Mouse (Mus musculus) liver, postnatal 0 days (tissue): ENCODE measurements around the gene Sik2. TPM values are rescaled to one million over a fixed set of nuclear protein-coding genes. Genes with fewer than 3 reads are reported as not detected.

Experiments
- ATAC-seq: fragments of 200-750 bp; cut with Nextera tagmentation; 2 replicates; pipeline ENCODE4 v1.8.0; 2017; ENCODE audit warnings: mild to moderate bottlenecking, moderate library complexity
- DNase-seq: peaks from one replicate; pipeline ENCODE4 v3.0.0-alpha.2; 2016
- H3K27ac ChIP-seq: fragments of 300-500 bp; sonication (generic); 2 replicates; pipeline ENCODE4 v1.5.1; 2014; ENCODE audit warnings: antibody characterized with exemption, moderate library complexity, mild to moderate bottlenecking, low read depth
- H3K27me3 ChIP-seq: fragments of 300-500 bp; sonication (generic); 2 replicates; pipeline ENCODE4 v1.6.1; 2014; ENCODE audit warnings: low read length, control low read depth, mixed read lengths; ENCODE audit not compliant: insufficient read depth
- H3K36me3 ChIP-seq: fragments of 300-500 bp; sonication (generic); replicated peaks from 2 replicates; pipeline ENCODE4 v1.6.1; 2014; ENCODE audit warnings: mild to moderate bottlenecking, control low read depth, low read length, moderate library complexity, mixed read lengths; ENCODE audit not compliant: insufficient read depth
- H3K4me1 ChIP-seq: fragments of 300-500 bp; sonication (generic); 2 replicates; pipeline ENCODE4 v1.6.1; 2014; ENCODE audit warnings: antibody characterized with exemption, mild to moderate bottlenecking, control low read depth; ENCODE audit not compliant: insufficient read depth
- H3K4me2 ChIP-seq: fragments of 300-500 bp; sonication (generic); 2 replicates; pipeline ENCODE4 v1.6.1; 2014; ENCODE audit warnings: low read depth, mild to moderate bottlenecking, low read length, moderate library complexity, mixed read lengths
- H3K4me3 ChIP-seq: fragments of 300-500 bp; sonication (generic); 2 replicates; pipeline ENCODE4 v1.5.1; 2014; ENCODE audit warnings: low read depth, low read length
- H3K9ac ChIP-seq: fragments of 300-500 bp; sonication (generic); replicated peaks from 2 replicates; pipeline ENCODE4 v1.6.1; 2014; ENCODE audit warnings: mild to moderate bottlenecking, moderate library complexity
- H3K9me3 ChIP-seq: fragments of 300-500 bp; sonication (generic); 2 replicates; pipeline ENCODE4 v1.6.1; 2016; ENCODE audit warnings: mild to moderate bottlenecking, control low read depth, low read length, mixed read lengths
- CTCF ChIP-seq: sonication (generic); IDR thresholded peaks from 2 replicates; pipeline ENCODE4 v1.5.1; 2016; ENCODE audit warnings: antibody characterized with exemption, low read depth
- EP300 ChIP-seq: IDR thresholded peaks from 2 replicates; pipeline ENCODE4 v1.6.1; 2016; ENCODE audit warnings: antibody characterized with exemption, low read depth, mild to moderate bottlenecking
- WGBS: fragments of 180-500 bp; shearing (Covaris S2); extraction: QIAGEN DNeasy Blood & Tissue Kit; methylation state at CpG from one replicate; pipeline ENCODE4 v1.1.7; 2014; ENCODE audit not compliant: insufficient replicate concordance; 5-methylcytosine and 5-hydroxymethylcytosine counted together
- polyA plus RNA-seq: library from polyadenylated mRNA; unstranded; fragments of >200 nt; fragmentation: Nextera tagmentation; extraction: Ambion mirVana; gene quantifications from 2 replicates; pipeline ENCODE4 v1.2.1, GENCODE M21; 2015

The Sik2 gene
- polyA plus RNA-seq, 1 experiment from 2014 or later, result 5.3 TPM

GRCm38 (mm10) chr9:51032785-51033529 is 24.1 kb upstream of the Sik2 start:
- H3K9ac ChIP-seq, result no peak overlapping the region
- no peaks in the 10 kb centered on the region for H3K36me3 ChIP-seq
- DNase-seq (no peak), ATAC-seq (no peak)
- no peaks in the 10 kb centered on the region for H3K27me3 ChIP-seq
- TF ChIP-seq CTCF, result no peak
- no peak for TF ChIP-seq EP300
- H3K9me3 ChIP-seq, result no peaks in the 10 kb centered on the region
- WGBS, result 62% methylated on average over 3 of the region's 3 CpGs
- no peak overlapping the region for H3K4me3 ChIP-seq
- H3K4me2 ChIP-seq, result no peak overlapping the region
- no peaks in the 10 kb centered on the region; the same call in 1 of the 2 replicates for H3K4me1 ChIP-seq
- no peak overlapping the region for H3K27ac ChIP-seq

GRCm38 (mm10) chr9:51032291-51032690 is 23.4 kb upstream of the Sik2 start:
- H3K9me3 ChIP-seq, result no peaks in the 10 kb centered on the region
- H3K27ac ChIP-seq, result no peak overlapping the region
- H3K27me3 ChIP-seq, result no peaks in the 10 kb centered on the region
- TF ChIP-seq EP300 (no peak), CTCF (no peak)
- no peaks in the 10 kb centered on the region for H3K36me3 ChIP-seq
- ATAC-seq, result no peak
- no peaks in the 10 kb centered on the region; the same call in 1 of the 2 replicates for H3K4me1 ChIP-seq
- 52% methylated on average over 8 of the region's 8 CpGs for WGBS
- no peak overlapping the region for H3K4me2 ChIP-seq
- H3K9ac ChIP-seq, result no peak overlapping the region
- no peak for DNase-seq
- no peak overlapping the region for H3K4me3 ChIP-seq

DNA sequence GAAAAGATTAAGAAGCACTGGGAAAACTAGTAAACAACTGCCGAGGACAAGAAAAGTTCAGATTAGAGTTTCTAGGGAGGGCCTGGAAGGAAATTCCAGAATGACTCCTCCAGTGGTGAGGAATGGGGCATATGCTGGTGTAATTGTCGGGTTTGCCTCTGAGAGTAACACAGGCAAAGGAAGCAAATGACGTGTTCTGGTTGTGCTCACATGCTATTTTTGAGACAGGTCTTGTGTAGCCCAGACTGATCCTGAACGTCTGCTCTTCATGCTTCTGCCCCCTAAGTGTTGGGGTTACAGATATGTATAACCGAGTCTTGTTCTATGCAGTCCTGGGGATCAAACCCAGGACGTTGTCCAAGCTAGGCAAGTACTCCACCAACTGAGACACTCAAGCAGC is 22.7 kb upstream of the Sik2 start:
- Histone ChIP-seq H3K4me3 (no peak overlapping the region), H3K4me2 (no peak overlapping the region), H3K9ac (no peak overlapping the region), H3K4me1 (no peaks in the 10 kb centered on the region; the same call in 1 of the 2 replicates), H3K9me3 (no peaks in the 10 kb centered on the region), H3K27ac (no peak overlapping the region), H3K27me3 (no peaks in the 10 kb centered on the region), H3K36me3 (no peaks in the 10 kb centered on the region)
- ATAC-seq (no peak), DNase-seq (no peak)
- TF ChIP-seq CTCF (no peak), EP300 (no peak)
- 55% methylated on average over 6 of the region's 6 CpGs for WGBS

DNA sequence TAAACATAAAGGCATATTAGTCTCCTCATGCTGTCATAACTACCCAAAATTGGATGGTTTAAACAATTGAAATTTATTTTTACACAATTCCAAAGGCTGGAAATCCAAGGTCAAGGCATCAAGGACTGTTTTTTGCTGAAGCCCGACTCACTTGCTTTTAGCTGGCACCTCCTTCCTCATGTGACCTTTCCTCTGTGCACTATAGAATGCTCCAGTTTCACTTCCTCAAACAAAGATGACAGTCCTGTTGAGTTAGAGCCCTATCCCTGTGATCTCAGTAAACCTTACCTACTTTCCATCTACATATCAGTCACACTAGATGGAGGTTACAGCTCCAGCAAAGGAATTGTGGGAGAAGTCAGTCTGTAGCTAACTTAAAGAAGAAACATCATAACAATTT is 21.3 kb upstream of the Sik2 start:
- no peak for ATAC-seq
- TF ChIP-seq CTCF, result no peak
- no peak for TF ChIP-seq EP300
- Histone ChIP-seq H3K4me1 (no peaks in the 10 kb centered on the region; the same call in 1 of the 2 replicates), H3K27me3 (no peaks in the 10 kb centered on the region), H3K27ac (no peak overlapping the region), H3K36me3 (no peaks in the 10 kb centered on the region), H3K9me3 (no peaks in the 10 kb centered on the region), H3K4me3 (no peak overlapping the region), H3K9ac (no peak overlapping the region), H3K4me2 (no peak overlapping the region)
- no peak for DNase-seq
- WGBS, result 15% methylated on average over 1 of the region's 1 CpGs

- TF ChIP-seq CTCF, result no peak
- TF ChIP-seq EP300, result no peak
- Histone ChIP-seq H3K27ac (no peak overlapping the region), H3K9me3 (no peaks in the 10 kb centered on the region), H3K4me2 (no peak overlapping the region), H3K27me3 (no peaks in the 10 kb centered on the region), H3K4me3 (no peak overlapping the region), H3K9ac (no peak overlapping the region), H3K36me3 (no peaks in the 10 kb centered on the region), H3K4me1 (no peaks in the 10 kb centered on the region; the same call in 1 of the 2 replicates)
- 75% methylated on average over 1 of the region's 1 CpGs for WGBS
- ATAC-seq (no peak), DNase-seq (no peak)
These were observed 18.1 kb upstream of the Sik2 start for GRCm38 (mm10) chr9:51026952-51027351.

- DNase-seq, result no peak
- WGBS, result 46% methylated on average over 4 of the region's 4 CpGs
These were observed 12.4 kb upstream of the Sik2 start for GRCm38 (mm10) chr9:51021123-51021795.

More at GRCm38 (mm10) chr9:51021123-51021795, 12.4 kb upstream of the Sik2 start:
- H3K27me3 ChIP-seq, result 0 out of 2 replicates have a peak, but pooled peaks cover 4% of the 10 kb centered on the region
- no peaks in the 10 kb centered on the region for H3K36me3 ChIP-seq
- H3K27ac ChIP-seq, result no peak overlapping the region
- no peaks in the 10 kb centered on the region for H3K9me3 ChIP-seq
- no peak overlapping the region for H3K4me3 ChIP-seq
- no peak for TF ChIP-seq CTCF
- TF ChIP-seq EP300, result no peak
- no peak overlapping the region for H3K4me2 ChIP-seq
- H3K9ac ChIP-seq, result no peak overlapping the region
- H3K4me1 ChIP-seq, result no peaks in the 10 kb centered on the region
- ATAC-seq, result no peak
